Mouse (Mus musculus): Measurements from ENCODE around the gene 2210408I21Rik.

Gene 2210408I21Rik

DNA sequence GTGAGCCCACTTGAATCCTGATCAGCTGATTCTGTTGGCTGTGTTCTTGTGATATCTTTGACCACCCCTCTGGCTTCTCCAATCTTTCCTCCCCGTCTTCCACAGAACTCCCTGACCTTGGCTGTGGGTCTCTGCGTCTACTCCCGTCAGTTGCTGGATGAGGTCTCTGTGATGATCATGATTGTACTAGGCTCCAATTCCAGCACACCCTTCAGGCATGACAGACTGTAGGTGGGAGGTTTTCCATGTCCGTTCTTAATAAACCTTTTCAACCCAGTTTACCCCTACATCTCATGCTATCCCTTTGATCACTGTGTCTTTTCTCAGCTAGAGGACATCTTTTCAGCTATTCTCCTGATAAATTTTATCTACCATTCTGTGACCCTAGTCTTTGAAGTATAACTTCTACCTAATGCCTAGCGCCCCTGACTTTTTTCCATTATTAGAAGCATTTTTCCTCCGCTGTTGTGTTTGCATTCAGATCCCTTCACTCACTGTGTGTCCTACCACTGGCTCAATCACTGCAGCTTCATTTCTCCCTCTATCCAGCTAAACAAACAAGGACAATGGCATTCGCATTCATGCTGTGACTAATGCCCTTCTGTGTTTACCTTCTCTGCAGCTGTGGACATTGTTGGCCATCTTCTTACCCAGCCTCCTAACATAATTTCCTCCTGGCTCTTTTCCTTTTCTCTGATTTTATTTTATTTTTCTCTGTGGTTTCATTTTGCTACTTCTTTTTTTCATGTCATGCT, 143.5 kb downstream of the 2210408I21Rik start:
- DNase-seq, result no peak

DNA sequence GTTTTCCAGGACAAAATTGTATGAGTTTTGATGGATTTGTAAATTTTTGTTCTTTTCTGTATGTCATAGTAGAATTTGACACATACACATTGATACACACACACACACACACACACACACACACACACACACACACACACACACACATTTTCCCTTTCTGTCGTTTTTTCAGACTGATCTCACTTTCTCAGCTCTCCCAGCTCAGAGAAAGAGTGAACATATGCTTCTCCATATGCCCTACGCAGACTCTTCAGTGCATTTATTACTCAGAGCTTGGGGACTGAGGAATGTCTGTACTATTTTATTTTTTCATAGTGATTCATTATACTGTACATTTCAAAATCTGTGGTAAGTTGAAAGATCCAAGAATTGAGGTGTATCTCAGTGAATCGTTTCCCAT, 160.2 kb downstream of the 2210408I21Rik start:
- no peak for DNase-seq

DNA sequence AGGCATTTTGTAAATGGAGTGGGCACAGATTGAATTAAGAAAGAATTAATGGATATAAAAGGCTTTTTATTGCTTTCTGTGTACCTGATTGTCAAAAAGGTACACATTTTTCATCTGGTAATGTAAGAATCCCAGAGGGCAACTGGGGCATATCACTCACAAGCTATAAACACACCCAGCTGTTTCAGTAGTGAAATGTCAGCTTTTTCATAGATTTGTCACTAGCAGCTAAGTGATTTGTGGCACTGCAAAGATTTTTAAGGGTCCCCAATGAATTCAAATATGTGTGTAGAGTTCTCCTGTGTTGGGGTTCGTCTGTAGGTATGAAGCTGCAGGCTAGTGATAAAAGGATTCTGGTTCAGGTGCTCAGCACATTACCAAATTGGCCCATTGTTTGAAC, 188.8 kb downstream of the 2210408I21Rik start:
- no peak for DNase-seq

GRCm38 (mm10) chr13:77326174-77326959, 191.0 kb downstream of the 2210408I21Rik start:
- no peak for DNase-seq

GRCm38 (mm10) chr13:77342097-77342496, 206.8 kb downstream of the 2210408I21Rik start:
- no peak for DNase-seq

- DNase-seq, result no peak
Measured at GRCm38 (mm10) chr13:77385448-77385970, 250.2 kb downstream of the 2210408I21Rik start.

DNA sequence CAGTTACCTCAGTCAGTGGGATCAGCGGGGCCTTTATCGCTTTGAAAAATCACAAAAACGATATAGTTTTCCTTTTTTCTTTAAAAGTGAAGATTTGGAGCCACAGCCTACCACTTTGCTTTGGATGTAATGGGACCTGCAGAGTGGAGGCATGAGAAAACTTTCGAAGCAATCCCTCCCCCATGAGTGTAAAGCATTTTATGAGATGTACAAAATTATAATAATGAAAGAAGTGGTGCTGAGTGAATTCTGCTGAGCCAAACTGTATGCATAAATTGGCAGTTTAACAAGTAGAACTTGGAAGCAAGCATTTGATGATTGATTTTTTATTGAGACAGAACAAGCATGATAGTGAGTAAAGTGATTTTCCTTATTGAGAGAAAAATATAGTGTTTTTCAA, 250.7 kb downstream of the 2210408I21Rik start:
- no peak for DNase-seq

- no peak for DNase-seq
Measured at GRCm38 (mm10) chr13:77388148-77388547, 252.8 kb downstream of the 2210408I21Rik start.

GRCm38 (mm10) chr13:77389209-77389608, 253.9 kb downstream of the 2210408I21Rik start:
- no peak for DNase-seq

DNA sequence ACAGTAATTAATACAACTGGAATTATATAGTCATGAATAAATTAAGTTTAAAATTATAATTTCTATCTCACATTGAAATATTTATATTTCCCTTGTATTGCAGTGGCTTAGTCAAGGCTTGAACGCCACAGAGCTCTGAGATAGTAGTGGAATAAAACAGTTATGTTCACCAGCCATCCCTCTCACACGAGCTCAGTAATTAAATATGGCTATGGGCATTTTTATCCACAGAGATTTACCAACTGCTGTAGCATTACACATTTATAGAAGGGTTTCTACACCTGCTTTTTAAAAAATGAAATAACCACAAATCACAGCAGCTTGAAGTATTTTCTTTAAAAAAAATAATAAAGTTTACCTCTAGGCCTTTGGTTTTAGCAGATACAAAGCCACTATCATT, 261.0 kb downstream of the 2210408I21Rik start:
- no peak for DNase-seq

GRCm38 (mm10) chr13:77396981-77397380, 261.6 kb downstream of the 2210408I21Rik start:
- DNase-seq, result no peak

DNA sequence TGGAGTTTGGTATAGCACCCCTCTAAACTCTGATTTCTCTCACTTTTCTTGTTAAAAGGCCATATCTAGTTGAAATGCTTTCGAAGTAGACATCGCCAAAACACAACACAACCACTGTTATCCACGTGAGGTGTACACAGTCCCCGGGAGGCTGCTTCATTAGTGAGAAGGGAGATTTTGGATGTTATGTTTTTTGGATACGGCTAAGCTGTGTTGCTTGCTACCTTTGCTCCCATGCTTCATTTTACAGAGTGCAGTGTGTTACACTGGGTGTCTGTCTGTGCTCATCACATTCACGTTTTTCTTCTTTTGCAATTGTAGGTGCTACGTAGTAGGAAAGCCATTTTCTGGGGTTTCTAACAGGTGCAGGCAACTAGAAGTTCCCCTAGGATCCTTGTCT, 262.3 kb downstream of the 2210408I21Rik start:
- no peak for DNase-seq

- no peak for DNase-seq
Measured at GRCm38 (mm10) chr13:77398477-77398876, 263.1 kb downstream of the 2210408I21Rik start.

- no peak for DNase-seq
Measured at GRCm38 (mm10) chr13:77400762-77401161, 265.4 kb downstream of the 2210408I21Rik start.

- DNase-seq, result no peak
Measured at GRCm38 (mm10) chr13:77408530-77408929, 273.2 kb downstream of the 2210408I21Rik start.

DNA sequence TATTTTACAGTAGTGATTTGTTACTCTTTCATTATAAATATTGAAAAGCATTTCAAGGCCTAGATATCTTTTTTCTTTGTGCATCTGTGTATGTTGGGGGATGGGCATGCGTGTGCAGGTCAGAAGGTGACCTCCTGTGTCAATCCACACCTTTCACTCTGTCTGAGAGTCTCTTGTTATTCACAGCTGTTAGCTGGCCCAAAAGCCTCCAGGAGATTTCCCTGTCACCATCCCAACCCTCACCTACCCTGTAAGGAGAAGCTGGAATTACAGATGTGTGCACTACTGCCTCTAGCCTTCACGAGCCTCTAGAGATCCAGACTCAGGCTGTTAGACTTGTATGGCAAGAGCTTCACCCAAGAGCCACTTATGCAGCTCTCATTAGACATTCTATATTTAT, 274.5 kb downstream of the 2210408I21Rik start:
- DNase-seq, result no peak

- no peak for DNase-seq
Measured at GRCm38 (mm10) chr13:77412829-77413228, 277.5 kb downstream of the 2210408I21Rik start.

DNA sequence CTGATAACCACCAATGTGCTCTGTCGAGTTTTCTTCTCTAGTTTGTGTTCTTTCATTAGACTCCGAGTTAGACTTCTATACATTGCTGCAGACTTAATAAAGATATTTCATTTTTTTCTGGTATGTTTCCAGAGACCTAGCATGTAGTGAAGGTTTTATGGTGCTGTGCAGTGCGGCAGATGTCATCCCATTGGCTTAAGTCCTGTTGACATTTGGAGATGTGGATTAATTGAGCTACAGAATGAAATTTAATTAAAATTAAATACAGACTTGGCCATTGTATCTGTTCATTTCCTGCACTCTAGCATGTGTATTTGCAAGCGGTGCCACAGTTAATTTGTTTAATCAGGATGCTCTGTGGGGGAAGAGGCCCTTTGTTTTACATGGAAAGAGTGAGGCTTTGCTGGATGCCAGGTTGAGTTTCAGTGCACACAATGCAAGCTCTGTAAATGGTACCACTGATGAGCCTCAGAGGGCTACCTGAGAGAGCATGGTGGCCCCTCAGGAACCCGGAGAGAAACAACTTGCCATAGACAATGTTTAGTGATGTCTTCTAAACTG, 314.7 kb downstream of the 2210408I21Rik start:
- DNase-seq, result no peak

GRCm38 (mm10) chr13:77470093-77470621, 334.8 kb downstream of the 2210408I21Rik start:
- DNase-seq, result no peak

DNA sequence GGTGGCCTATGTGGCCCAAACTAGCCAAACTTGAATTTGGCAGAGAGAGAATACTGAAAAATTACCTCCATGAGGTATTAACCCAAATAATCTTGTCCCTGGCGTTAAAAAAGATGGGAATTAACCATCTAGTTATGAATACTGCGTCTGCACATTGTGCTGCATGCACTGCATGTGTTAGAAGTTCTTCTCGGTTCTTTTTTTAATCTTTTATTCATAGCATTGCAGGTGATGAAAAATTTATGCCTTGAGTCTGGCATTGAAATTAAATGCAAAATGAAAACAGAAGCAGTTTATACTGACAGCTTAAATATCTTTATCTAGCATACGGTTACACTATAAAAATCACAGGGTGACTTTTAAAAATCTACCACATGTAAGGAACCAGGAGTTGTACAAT, 341.1 kb downstream of the 2210408I21Rik start:
- no peak for DNase-seq

DNA sequence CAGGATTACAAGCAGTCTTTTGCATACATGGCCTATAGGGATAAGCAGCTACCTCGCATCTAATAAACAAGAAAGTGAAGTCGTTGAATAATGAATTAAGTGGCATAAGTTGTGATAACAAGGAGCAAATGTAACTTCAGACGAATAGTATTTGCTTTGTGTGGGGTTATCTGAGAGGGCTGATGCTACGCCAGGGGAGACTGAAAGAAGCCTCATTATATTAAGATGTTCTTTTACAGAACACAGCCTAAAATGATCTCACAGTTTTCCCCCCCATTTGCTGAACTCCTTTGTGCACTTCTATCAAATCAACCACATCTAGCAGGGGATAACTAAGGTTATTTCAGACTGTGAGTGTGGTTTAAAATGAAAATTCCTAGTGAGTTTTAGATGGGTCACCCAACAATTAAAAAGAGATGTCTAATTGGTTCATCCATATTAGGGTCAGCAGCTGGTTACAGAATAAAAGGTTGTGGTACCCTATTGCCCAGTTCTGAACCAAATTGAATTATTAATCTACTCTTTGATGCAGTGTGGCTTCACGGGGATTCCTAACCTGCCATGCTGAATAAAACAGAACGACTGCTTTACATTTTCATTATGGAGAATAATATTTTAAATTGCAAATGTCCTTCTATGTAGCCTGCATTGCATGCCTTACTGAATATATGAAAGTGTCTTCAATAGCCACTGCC, 343.2 kb downstream of the 2210408I21Rik start:
- DNase-seq, result no peak

- DNase-seq, result no peak
Measured at GRCm38 (mm10) chr13:77489938-77490651, 354.8 kb downstream of the 2210408I21Rik start.

All from cerebellum, adult 9-10 months (tissue).